Mouse (Mus musculus) CD4-positive, CD25-positive, alpha-beta regulatory T cell, adult 2 months (primary cell): Measurements from ENCODE around the gene Txndc11.
A peak's percentile ranks its signal among the peaks of the same experiment; 100 is the strongest.

Experiments
- DNase-seq: peaks from one replicate; pipeline ENCODE4 v3.0.0-alpha.2; 2012; ENCODE audit warnings: low read depth, low spot score

Gene Txndc11

GRCm38 (mm10) chr16:11104905-11105304 is 29.5 kb downstream of the Txndc11 start:
- DNase-seq, result no peak

GRCm38 (mm10) chr16:11097301-11097700 is 37.1 kb downstream of the Txndc11 start:
- DNase-seq, result no peak

- DNase-seq, result no peak
Measured at GRCm38 (mm10) chr16:11093717-11094386, 40.6 kb downstream of the Txndc11 start.

GRCm38 (mm10) chr16:11092523-11092922 is 41.9 kb downstream of the Txndc11 start:
- DNase-seq, result no peak

DNA sequence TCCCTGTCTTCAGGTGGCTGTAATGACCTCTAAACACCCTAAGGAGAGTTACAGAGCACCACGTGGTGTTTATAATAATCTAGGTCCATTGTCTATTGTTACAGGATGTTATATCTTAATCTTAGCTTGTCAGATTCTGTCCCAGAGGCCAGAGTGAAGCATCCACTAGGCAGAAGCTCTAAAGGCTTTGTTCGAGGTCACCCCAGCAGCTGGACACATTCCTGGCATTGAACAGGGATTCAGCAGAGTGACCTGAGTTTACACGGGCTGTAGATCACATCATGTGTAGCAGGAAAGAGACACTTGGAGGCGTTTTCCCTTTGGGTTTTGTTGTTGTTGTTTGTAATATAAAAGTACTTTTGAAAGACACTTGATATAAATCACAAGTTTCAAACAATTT is 42.4 kb downstream of the Txndc11 start:
- no peak for DNase-seq

GRCm38 (mm10) chr16:11090836-11091570 is 43.4 kb downstream of the Txndc11 start:
- DNase-seq, result no peak

DNA sequence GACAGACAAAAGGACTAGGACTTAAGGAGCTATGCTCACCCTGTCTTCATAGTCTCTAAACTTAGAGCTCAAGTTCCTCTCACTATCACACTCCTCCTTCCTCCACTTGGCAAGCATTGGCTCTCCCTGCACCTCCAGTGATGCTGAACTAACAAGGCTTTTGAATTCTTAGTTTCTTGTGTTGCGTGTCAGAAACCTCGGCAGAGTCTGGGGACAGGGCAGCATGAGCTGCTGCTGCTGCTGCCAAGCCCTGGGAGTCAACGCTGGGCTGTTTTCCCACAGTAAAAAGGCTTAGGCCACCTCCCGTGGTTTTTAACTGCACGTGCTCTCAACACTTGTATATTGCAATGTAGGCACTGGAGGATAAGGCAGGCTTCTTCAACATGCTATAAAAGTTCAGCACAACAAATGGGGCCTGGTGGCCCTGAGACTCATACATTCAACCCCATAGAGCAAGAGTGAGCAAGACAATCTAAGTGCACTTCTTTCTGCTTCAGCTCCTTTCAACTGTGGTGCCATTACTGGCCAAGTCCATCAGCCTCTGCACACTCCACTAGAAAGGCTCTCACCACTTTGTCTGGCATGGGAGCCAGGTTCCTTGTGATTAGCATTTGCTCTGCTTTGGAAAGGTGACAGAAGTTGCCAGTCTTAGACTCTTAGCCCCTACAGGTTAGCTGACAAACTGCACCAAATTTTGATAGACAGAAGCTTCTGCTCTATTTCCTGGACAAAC is 47.4 kb downstream of the Txndc11 start:
- no peak for DNase-seq

DNA sequence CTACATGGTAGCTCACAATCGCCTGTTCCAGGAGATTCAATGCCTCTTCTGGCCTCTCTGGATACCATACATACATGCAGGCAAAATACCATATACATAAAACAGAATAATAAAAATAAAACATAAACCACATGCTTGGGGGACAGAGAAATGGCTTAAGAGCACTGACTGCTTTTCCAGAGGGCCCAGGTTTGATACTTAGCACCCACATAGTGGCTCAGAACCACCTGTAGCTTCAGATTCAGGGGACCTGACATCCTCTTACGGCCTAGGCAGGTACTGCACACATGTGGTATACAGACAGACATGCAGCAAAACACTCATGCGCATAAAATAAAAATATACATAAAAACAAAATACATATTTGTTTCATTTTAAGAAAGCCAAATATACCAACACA is 48.2 kb downstream of the Txndc11 start:
- no peak for DNase-seq

GRCm38 (mm10) chr16:11084181-11084580 is 50.3 kb downstream of the Txndc11 start:
- no peak for DNase-seq

DNA sequence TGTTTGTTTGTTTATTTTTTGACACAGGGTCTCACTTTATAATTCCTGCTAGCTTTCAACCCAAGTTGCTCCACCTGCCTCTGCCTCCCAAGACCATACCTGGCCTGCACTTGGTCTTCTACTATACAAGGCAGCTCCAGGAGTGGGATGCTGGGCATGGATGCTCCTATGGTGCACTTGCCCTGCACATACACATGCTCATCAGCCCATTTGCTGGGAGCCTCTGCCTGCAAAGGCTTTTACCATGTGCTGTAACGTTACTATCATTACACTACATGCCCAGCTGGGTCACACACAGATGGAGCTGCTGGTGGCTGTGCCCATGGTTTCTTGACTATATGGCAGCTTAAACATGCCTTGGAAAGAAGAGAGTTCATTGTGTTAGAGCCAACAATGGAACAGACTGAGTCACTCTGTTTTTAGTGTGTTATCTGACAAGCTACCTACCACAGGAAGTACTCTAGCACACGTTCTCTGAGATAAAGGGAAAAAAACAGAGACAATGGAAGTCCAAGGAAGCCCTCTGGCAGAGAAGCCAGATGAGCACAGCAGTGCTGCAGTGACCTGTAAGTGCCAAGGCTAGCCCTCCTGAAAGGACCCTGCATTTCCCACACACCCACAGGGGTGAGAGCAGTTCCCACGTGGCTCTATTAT is 56.1 kb downstream of the Txndc11 start:
- peak; percentile 20 for DNase-seq

GRCm38 (mm10) chr16:11077601-11078201 is 56.7 kb downstream of the Txndc11 start:
- peak; percentile 49 for DNase-seq

DNA sequence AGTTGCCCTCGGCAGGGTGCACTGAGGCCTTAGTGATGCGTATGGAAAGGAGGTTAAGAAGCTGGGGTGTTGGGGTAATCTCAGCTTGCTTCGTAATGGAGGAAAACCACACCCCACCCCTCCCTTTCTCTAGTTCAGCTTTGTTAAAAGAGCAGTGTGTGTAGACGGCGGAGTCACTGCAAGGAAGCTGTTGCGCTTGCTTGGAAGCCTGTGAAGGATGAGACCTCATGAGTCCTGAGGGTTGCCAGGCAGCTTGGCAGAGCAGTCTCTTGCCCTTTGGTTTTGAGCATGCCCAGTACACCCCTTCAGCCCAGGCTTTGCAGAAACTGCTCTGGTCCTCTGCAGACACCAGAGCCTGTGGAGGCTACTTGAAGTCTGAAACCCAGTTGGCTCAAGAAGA is 61.4 kb downstream of the Txndc11 start:
- peak; percentile 38 for DNase-seq

GRCm38 (mm10) chr16:11072454-11072853 is 62.0 kb downstream of the Txndc11 start:
- no peak for DNase-seq

GRCm38 (mm10) chr16:11071887-11072286 is 62.6 kb downstream of the Txndc11 start:
- no peak for DNase-seq

DNA sequence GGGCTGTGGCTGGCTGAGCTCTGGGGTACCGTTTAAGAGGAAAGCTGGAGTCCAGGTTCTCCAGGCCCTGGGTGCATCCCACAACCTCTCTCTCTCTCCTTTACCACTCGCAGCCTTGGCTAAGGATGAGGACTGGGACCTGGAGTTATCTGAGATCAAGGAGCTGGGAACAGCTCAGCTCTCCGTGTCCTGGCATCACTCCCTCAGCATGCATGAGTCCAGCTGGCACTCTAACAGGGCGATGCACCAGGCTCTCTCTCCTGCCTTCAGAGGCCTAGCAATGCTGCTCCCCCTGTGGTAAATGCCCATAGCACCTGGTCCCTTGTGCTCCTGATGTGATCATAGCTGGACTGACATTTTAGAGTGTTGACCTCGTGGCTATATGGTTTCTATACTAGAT is 63.3 kb downstream of the Txndc11 start:
- no peak for DNase-seq

DNA sequence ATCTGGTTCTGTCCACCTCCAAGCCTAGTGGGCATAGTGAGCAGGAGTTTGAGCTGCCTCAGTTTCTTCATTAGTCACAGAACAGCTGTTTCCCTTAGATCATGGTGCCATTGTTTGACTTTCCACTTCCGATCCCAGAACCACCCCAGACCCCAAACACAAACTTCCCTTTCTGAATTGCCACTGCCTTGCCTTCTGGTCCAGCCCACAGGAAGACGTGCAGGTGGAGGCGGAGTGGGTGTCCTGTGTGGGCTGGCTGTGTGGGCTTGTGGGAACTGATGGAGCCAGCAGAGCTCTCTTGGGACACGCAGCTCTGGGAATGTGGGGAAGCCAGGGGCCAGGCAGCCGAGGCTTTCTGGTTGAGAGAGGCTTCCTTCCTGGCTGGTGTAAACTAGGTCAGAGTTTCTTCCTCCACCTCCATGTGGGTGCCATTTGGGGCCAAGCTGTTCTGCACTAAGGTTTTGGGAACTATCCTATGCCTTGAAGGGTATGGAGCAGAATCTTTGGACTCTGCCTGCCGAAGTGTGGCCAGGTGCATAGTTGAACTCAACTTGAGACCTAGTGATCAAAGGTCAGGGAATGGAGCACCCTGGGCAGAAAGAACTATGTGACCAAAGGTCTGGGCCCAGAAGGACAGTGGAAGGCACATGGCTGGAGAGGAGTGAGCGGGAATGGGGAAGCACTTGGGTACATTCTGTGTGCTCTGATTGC is 64.6 kb downstream of the Txndc11 start:
- no peak for DNase-seq

DNA sequence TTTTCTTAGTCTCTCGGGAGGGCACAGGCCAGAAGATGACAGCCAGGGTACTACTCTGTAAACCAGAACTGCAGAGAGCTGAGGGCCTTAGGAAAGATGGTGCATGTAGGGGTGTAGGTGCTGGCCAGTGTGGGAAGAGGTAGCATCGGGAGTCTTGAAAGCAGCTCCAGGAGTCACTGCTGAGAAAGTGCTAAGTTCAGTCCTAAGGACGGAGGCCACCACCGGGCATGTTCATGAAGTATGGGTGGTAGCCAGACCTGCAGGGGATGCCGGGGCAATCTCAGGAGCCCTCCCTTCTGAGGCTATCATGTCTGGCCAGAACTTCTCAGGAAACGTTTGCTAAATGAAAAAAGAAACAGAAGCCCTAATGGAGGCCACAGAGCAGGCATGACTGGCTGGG is 65.2 kb downstream of the Txndc11 start:
- DNase-seq, result no peak

DNA sequence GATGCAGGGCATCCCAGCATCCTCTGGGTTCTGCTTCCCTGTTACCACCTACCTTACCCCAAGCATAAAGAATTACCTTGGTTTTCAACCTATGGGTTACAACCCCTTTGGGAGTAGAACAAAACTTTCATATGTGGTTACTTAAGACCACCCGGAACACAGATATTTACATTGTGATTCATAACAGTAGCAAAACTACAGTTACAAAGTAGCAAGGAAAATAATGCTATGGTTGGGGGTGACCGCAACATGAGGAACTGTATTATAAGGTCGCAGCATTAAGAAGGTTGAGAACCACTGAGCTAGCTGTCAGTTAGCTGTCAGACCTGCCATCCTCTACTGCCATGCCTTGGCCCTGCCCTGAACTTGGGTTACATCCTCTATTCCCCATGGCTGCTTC is 65.8 kb downstream of the Txndc11 start:
- no peak for DNase-seq

DNA sequence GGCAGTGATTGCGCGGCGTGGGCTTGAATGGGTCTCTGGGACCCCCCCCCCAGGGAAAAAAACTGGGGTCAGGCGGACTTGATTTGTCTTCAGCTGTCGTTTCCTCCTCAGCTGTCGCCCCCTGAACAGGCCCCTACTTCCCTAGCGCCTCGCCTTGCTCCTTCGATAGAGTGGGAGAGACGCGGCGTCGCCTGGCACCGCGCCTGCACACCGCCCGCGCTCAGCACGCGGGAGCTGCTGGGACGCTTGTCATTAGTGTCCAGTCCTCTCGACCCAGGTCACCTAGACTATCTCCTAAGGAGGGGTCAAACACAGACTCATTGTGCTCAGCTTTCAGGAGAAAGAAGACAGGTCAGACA is 67.6 kb downstream of the Txndc11 start:
- DNase-seq, result peak; percentile 44

- DNase-seq, result peak; percentile 99
Measured at GRCm38 (mm10) chr16:11066029-11066832, 68.2 kb downstream of the Txndc11 start, which contains the start of gene Litaf. Gene Litaf, minus strand, starts transcription at chr16:11066157.
